Mouse (Mus musculus) kidney, adult 9 months (tissue): ENCODE measurements around the gene Gpn3.
A peak's percentile ranks its signal among the peaks of the same experiment; 100 is the strongest.

Experiments
- DNase-seq: peaks from one replicate; pipeline ENCODE4 v3.0.0; 2022

The Gpn3 gene

GRCm38 (mm10) chr5:122391178-122391785, 19.6 kb downstream of the Gpn3 start:
- DNase-seq = no peak

GRCm38 (mm10) chr5:122391786-122392180, 20.1 kb downstream of the Gpn3 start, which contains the start of gene Arpc3:
TSS of gene Arpc3 (plus strand) at chr5:122391878.
- DNase-seq = peak; percentile 92

GRCm38 (mm10) chr5:122392227-122393004, 20.7 kb downstream of the Gpn3 start:
- DNase-seq = no peak

DNA sequence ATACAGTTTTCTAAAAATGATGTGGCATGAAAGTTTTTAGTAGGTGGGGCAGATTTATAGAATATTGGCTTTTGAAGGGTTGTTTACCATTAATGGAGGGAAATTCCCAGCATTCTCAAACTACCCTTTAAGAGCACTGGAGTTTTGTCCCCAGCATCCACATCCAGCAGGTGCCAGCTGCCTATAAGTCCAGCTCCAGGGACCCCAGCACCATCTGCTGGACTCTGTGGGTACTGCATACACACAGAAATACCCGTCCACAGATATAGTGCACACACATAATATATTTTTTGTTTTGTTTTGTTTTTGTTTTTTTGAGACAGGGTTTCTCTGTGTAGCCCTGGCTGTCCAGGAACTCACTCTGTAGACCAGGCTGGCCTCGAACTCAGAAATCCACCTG, 22.2 kb downstream of the Gpn3 start:
- peak; percentile 84 for DNase-seq

- peak; percentile 71 for DNase-seq
Measured at GRCm38 (mm10) chr5:122396791-122397190, 25.1 kb downstream of the Gpn3 start.

- no peak for DNase-seq
Measured at GRCm38 (mm10) chr5:122397495-122397894, 25.8 kb downstream of the Gpn3 start.

DNA sequence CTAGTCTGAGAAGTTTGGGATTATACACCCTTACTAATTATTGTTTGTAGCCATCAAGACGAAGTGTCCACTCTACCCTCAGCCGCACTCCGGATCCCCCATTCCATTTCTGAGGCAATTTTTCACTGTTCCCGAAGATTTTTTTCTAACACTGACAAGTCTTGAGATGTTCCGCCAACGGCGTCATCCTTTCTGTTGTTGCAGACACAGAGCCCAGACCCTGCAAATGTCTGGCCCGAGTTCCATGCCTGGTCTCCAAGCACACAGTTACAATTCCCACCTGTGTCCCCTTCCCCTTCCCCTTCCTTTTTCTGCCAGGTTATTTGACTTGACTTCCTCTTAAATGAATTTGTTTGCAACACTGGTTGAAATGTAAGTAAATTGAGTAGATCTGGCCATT, 28.2 kb downstream of the Gpn3 start:
- no peak for DNase-seq

- DNase-seq = peak; percentile 81
Measured at GRCm38 (mm10) chr5:122400628-122401302, 29.1 kb downstream of the Gpn3 start.

- peak; percentile 73 for DNase-seq
Measured at GRCm38 (mm10) chr5:122401303-122401640, 29.6 kb downstream of the Gpn3 start.

DNA sequence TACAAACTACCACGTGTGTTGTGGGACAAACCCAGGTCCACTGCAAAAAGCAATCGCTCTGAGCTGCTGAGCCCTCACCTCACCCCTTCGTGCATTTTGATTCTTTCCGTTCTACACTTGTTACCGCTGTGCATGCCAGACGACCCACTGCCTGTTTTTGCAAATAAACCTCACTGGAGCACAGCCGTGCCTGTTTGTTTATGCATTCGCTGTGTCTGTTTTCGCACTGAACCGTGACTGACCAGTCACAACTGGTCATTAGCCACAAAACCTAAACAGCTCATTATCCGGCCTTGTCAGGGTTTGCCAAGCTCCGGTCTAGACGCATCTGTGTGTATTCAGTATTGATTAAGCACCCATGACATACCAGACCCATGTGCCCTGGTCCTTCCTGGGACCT, 30.5 kb downstream of the Gpn3 start:
- DNase-seq = no peak

DNA sequence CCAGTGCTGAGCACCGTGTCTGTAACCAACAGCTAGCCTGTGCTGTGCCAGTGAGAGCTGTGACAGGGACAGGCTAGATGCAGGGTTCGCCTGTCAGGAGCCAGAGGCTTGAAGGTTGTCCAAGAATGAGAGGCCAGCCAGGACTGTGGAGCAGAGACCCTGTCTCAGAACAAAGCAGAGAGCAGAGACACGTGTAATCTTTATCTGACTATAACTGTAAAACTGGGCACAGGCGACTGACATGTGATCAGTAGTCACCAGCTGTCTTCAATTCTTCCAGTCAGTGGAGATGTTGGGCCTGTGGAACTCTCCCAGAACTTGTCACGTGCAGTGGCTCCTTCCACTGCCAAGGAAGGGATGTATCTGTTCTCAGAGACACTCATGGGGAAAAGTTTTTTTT, 31.1 kb downstream of the Gpn3 start:
- DNase-seq = no peak

- no peak for DNase-seq
Measured at GRCm38 (mm10) chr5:122403362-122403761, 31.7 kb downstream of the Gpn3 start.

DNA sequence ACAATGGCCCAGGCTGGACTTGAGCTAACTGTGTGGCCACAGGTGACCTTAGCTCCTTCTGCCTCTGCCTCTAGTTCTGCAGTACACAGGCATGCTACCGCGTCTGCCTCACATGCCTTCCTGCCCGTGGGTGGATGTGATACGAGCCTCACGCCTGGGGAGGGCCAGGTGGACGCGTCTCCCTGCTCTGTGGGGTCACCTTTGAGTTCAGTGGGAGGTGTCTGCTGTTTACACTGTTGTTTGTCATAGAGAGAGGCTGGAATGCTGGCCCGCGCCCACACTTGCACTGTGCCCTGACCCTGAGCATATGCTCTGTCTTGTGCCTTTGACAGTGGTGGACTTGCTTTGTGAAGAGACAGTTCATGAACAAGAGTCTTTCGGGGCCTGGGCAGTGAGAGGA, 33.9 kb downstream of the Gpn3 start:
- DNase-seq = no peak

DNA sequence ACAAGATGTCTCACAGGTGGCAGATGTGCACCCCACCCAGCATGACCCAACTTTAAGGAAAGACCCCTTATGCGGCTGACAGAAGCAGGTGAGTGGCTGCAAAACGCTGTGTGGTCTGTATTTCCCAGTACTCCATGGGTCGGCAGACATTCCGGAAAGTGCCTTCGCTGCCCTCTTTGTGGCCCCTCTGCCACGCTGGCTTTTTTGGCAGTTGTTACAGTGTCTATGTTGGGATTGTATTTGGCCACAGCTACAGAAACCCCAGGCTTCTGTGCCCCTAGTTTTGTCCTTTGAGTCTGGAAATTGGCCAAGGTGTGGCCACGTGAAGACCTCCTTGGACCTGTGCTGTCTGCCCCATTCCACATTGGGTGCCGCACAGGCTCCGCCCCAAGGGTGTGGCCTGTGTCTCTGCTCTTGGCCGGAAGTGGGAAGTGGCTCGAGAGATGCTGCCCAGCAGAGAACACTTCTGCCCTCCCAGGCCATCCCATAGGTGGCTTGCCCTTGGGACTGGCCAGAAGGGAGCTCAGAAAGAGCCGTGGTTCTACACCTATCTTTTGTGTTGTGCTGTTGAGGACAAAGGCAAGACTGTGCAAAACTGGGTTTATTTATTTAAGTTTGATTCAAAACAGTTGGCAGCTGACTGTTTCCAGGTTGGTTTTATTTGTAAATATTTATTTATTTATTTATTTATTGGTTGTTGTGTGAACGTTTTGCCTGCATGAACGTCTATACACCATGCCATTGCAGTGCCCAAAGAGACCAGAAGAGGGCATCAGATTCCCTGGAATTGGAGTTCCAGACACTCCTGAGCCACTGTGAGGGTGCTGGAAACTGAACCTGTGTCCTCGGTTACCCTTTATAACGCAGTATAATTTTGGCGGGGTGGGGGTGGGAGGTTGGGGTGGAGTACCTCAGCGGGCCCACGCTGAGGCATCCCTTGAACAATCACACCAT, 38.3 kb downstream of the Gpn3 start:
- DNase-seq = no peak

GRCm38 (mm10) chr5:122411892-122412291, 40.2 kb downstream of the Gpn3 start:
- no peak for DNase-seq

GRCm38 (mm10) chr5:122412826-122413225, 41.1 kb downstream of the Gpn3 start:
- no peak for DNase-seq

- DNase-seq = no peak
Measured at GRCm38 (mm10) chr5:122414351-122414750, 42.7 kb downstream of the Gpn3 start.

DNA sequence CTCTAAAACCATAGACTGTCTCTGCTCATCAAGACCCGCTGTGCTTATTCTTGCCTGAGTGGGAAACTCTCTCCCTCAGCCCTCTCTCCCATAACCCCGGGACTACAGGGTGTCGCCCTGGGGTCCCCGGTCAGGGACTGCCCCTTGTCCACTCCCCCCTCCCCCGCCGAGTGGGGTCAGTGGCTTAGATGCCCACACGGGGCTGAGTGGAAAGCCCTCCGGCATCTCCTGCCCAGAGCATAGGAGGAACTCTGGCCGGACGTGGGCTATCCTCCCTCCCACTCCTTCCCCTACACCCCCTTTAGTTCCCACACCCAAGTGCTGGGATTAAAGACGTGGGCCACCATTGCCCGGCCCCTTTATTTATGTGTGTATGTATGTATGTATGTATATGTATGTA, 43.8 kb downstream of the Gpn3 start:
- no peak for DNase-seq

GRCm38 (mm10) chr5:122420676-122421075, 49.0 kb downstream of the Gpn3 start:
- DNase-seq = peak; percentile 95

DNA sequence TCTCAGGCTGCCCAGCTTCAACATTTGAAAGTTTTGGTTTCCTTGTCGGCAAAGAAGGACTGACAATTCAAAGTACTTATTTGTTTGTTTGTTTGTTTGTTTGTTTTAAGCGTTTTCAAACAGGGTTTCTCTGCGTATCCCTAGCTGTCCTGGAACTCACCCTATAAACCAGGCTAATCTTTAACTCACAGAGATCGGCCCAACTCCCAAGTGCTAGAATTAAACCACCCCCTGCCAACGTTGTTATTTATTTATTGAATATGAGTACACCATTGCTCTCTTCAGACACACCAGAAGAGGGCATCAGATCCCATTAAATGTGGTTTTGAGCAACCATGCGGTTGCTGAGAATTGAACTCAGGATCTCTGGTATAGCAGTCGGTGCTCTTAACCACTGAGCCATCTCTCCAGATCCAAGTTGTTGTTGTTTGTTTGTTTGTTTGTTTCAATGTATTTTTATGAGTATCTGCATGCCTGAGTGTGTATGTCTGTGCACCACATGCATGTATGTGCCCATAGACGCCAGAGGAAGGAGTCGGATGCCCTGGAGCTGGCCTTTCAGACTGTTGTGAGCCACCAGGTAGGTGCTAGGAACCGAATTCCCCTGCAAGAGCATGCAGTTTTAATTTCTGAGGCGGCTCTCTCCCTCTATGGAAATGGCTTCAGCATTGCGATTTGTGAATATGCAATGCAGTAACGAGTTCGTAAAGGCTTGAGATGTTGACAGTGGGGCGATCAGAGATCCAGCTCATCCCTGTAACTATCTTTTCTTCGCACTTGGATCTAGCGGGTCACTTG, 49.8 kb downstream of the Gpn3 start, which contains the start of gene Anapc7:
TSS of gene Anapc7 (plus strand) at position 423 of the 798 bp plus-strand sequence.
- peak; percentile 76 for DNase-seq

DNA sequence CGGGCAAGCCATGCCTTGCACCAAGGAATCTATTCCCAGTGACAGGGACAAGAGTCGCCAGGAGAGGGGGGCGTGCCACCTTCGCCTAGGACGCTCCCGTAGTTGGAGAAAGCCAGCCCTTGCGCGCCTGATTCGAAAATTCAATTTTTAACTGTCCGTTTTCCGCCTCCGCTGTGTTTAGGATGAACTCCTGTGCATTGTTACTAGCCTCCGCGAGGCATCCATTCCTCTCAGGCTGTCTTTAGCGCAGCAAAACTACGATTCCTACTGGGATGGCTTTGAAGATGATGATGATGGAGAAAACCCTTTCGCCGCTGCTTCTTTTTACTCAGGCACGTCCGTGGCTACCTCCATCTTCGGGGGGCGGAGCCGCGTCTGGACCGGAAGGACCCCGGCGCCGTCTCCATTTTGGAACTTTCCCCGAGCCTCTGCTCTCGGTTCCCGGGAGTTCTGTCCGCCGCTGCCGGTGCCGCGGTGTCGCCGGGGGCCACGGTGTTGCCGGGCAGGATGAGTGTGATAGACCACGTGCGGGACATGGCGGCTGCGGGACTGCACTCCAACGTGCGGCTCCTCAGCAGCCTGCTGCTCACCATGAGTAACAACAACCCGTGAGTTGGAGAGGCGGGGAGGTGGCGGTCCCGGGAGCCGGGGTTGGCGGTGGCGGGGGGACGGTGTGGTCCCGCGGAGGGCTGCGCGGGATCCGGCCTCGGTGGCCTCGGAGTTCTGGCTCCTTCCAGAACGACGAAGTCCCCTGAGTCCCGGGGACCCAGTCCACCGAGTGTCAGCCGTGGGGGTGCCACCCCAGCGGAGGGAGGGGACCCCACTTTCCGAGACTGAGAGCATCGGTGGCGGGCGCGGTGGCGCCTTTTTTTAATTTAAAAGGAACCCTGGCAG, 50.6 kb downstream of the Gpn3 start:
- peak; percentile 94 for DNase-seq
